Mouse (Mus musculus) macrophage (primary cell): ENCODE measurements at regions not wholly inside any gene's neighbourhood (a gene's known extent, or its start where the extent isn't known, plus 50 kb on each side); places are given as distances from the start of the nearest gene placed in this dataset.

ENCODE experiments used
- H3K27ac ChIP-seq: fragments of 350-480 bp; formaldehyde crosslinking; 2 replicates; pipeline ENCODE4 v1.9.0; 2021
- H3K36me3 ChIP-seq: fragments of 350-480 bp; formaldehyde crosslinking; 2 replicates; pipeline ENCODE4 v1.9.0; 2021; ENCODE audit errors: inconsistent target
- H3K4me3 ChIP-seq: fragments of 350-480 bp; formaldehyde crosslinking; 2 replicates; pipeline ENCODE4 v1.9.0; 2021; ENCODE audit errors: inconsistent target
- H3K79me2 ChIP-seq: fragments of 350-480 bp; formaldehyde crosslinking; 2 replicates; pipeline ENCODE4 v1.9.0; 2021; ENCODE audit errors: inconsistent target
- WGBS: methylation state at CpG from one replicate; pipeline ENCODE4 v1.1.7; 2026; ENCODE audit warnings: inconsistent platforms; ENCODE audit not compliant: missing documents; 5-methylcytosine and 5-hydroxymethylcytosine counted together

GRCm38 (mm10) chr10:16751546-16751945 lies 971.5 kb upstream of the Cited2 start:
- H3K36me3 ChIP-seq: no peaks in the 10 kb centered on the region
- no peaks in the 10 kb centered on the region for H3K79me2 ChIP-seq
- H3K4me3 ChIP-seq: no peak overlapping the region
- peak overlapping the region; percentile 37 for H3K27ac ChIP-seq

- no peak overlapping the region for H3K4me3 ChIP-seq
- H3K27ac ChIP-seq: no peak overlapping the region
- no peaks in the 10 kb centered on the region for H3K36me3 ChIP-seq
- H3K79me2 ChIP-seq: no peaks in the 10 kb centered on the region
- 94% methylated on average over 4 of the region's 4 CpGs for WGBS
Observed at GRCm38 (mm10) chr10:16789641-16790243, 933.3 kb upstream of the Cited2 start.

DNA sequence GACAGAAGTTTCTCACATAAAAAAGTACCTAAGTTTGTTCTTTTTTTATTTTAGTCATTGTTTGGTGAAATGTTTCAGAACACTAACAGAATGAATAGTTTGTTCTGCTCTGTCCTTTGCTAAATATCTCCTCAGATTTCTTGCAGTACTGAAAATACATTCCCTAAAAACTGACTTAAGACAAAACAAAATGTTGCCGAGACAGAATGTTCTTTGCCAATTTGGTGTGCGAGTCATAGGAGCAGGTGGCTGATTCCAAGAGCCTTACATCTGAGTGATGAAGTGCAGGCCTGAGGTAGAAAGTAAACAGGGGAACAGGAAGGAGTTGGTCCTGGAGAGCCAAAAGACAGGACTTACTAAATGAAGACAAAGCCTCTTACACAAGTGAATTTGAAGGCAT lies 919.0 kb upstream of the Cited2 start:
- H3K36me3 ChIP-seq: no peaks in the 10 kb centered on the region
- H3K79me2 ChIP-seq: no peaks in the 10 kb centered on the region
- no peak overlapping the region for H3K4me3 ChIP-seq
- no peak overlapping the region for H3K27ac ChIP-seq
- WGBS: 100% methylated on average over 2 of the region's 2 CpGs

DNA sequence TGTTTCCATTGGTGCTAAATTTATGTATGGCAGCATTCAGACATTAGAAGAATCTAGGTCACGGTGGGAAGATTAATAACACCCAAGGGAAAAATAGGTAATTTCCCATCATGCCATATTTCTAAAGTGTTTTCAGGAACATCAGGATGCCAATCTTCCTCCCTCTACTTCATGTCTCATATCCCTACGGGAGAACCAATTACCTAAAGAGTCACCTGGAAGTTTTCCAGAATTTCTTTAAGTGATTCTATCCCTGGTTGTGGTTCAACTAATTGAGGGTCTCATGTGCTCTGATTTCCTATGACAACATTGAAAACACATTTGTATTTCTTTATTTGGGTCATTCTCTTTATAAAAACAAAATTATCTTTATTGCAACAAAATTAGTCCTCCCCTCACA lies 912.3 kb upstream of the Cited2 start:
- WGBS: 88% methylated on average over 2 of the region's 2 CpGs
- no peaks in the 10 kb centered on the region for H3K36me3 ChIP-seq
- no peaks in the 10 kb centered on the region for H3K79me2 ChIP-seq
- no peak overlapping the region for H3K27ac ChIP-seq
- H3K4me3 ChIP-seq: no peak overlapping the region

DNA sequence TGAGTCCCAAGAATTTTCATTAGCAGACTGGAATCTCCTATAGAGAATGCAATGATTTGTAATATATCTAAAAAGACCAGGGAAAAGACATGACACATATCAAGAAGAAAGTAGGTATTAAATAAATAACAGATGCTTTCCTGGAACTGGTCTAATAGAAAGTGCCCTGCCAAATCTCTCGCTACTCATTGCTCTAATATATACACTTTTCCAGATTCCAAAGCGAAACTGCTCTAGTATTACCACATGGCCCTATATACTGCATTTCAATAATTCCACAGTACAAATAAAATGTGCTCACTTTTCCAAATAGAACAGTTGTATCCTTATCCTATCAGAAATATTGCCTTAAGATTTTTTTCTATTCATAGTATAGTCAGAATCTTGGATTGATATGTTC lies 909.0 kb upstream of the Cited2 start:
- Histone ChIP-seq H3K79me2 (no peaks in the 10 kb centered on the region), H3K4me3 (no peak overlapping the region), H3K36me3 (no peaks in the 10 kb centered on the region), H3K27ac (no peak overlapping the region)
- 100% methylated on average over 2 of the region's 2 CpGs for WGBS

DNA sequence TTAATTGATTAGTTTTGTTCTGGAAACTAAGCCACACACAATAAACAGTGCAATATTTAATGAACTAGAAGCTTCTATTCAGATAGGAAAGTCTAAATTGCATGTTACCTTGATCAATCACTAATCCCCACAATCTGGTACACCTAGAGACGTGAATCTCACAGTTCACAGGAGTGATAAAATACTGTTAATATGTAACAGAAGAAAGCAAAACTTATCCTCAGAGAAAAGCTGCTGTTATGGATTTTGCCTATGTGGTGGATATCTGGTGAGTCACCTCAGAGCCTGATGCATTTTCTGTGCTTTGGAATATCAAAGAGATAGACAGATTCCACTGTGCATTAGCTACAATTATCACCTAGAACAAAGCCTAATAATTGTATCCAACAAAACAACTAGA lies 861.5 kb upstream of the Cited2 start:
- Histone ChIP-seq H3K4me3 (no peak overlapping the region), H3K79me2 (no peaks in the 10 kb centered on the region), H3K36me3 (no peaks in the 10 kb centered on the region), H3K27ac (no peak overlapping the region)
- WGBS: 100% methylated on average over 1 of the region's 1 CpGs

- Histone ChIP-seq H3K4me3 (no peak overlapping the region), H3K79me2 (no peaks in the 10 kb centered on the region), H3K36me3 (no peaks in the 10 kb centered on the region), H3K27ac (no peak overlapping the region)
- 88% methylated on average over 2 of the region's 2 CpGs for WGBS
Observed at GRCm38 (mm10) chr10:16866914-16867313, 856.1 kb upstream of the Cited2 start.

GRCm38 (mm10) chr10:16874131-16874530 lies 848.9 kb upstream of the Cited2 start:
- H3K27ac ChIP-seq: no peak overlapping the region; the same call in 1 of the 2 replicates
- H3K79me2 ChIP-seq: no peaks in the 10 kb centered on the region
- no peaks in the 10 kb centered on the region for H3K36me3 ChIP-seq
- 66% methylated on average over 3 of the region's 3 CpGs for WGBS
- H3K4me3 ChIP-seq: no peak overlapping the region

- H3K4me3 ChIP-seq: no peak overlapping the region
- no peak overlapping the region for H3K27ac ChIP-seq
- no peaks in the 10 kb centered on the region for H3K79me2 ChIP-seq
- no peaks in the 10 kb centered on the region for H3K36me3 ChIP-seq
Observed at GRCm38 (mm10) chr10:16878197-16878596, 844.8 kb upstream of the Cited2 start.

GRCm38 (mm10) chr10:16893316-16893715 lies 829.7 kb upstream of the Cited2 start:
- no peak overlapping the region for H3K27ac ChIP-seq
- H3K79me2 ChIP-seq: no peaks in the 10 kb centered on the region
- H3K4me3 ChIP-seq: no peak overlapping the region
- H3K36me3 ChIP-seq: no peaks in the 10 kb centered on the region

DNA sequence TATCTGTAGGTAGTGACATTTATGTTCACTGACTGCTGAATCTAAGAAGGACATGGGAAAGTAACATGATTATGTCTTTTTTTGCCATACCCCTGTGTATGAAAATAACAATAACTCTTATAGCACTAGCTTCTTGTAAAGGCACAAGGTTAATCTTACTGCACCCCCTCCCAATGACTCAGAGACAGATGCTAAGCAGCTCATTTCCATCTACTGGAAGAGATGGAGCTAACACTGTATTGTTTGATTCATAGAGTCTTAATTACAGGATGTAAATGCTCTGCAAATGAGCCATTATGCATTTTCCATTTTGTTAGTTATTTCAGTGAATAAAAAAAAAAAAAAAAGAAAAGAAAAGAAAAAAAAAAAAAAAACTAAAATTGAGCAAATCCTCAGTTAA lies 827.7 kb upstream of the Cited2 start:
- Histone ChIP-seq H3K27ac (no peak overlapping the region), H3K36me3 (no peaks in the 10 kb centered on the region), H3K79me2 (no peaks in the 10 kb centered on the region), H3K4me3 (no peak overlapping the region)

DNA sequence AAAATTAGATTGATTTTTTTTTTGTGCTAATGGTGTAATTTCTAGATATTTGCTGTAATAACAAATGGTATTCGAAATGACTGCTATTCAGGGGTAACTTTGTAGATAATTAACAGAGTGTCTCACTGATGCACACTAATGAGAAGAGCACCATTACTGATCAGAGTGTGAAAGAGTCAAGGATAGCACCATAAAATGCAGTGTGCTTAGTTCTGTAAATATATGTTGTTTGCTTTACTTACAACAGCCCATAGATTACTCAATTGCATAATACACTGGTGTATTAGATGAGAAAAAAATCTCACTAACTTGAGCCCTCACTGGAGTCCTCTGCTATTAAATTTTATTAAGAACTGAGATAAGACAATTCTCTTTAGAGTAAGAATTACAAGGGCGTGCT lies 800.1 kb upstream of the Cited2 start:
- Histone ChIP-seq H3K36me3 (no peaks in the 10 kb centered on the region), H3K27ac (no peak overlapping the region), H3K79me2 (no peaks in the 10 kb centered on the region), H3K4me3 (no peak overlapping the region)
- 87% methylated on average over 2 of the region's 2 CpGs for WGBS

DNA sequence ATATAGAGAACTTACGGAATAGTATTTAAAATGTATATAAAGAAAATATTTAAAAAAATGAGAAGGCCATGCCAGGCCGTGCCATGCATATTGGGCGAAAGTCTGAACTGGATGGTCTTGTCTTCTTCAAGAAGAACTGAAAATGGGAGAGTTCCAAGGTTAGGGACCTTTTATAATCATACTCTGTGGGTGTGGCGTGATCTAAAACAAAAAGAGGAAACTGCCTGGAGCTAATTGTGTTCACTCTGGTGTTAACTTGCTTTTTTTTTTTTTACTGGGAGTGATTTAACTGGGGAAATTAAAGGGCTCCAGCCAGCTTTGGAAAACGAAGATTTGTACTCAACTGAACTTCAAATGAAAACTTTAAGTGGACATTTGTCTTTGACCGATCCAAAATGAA lies 799.2 kb upstream of the Cited2 start:
- Histone ChIP-seq H3K4me3 (no peak overlapping the region), H3K79me2 (no peaks in the 10 kb centered on the region), H3K27ac (no peak overlapping the region), H3K36me3 (no peaks in the 10 kb centered on the region)
- WGBS: 66% methylated on average over 6 of the region's 6 CpGs

DNA sequence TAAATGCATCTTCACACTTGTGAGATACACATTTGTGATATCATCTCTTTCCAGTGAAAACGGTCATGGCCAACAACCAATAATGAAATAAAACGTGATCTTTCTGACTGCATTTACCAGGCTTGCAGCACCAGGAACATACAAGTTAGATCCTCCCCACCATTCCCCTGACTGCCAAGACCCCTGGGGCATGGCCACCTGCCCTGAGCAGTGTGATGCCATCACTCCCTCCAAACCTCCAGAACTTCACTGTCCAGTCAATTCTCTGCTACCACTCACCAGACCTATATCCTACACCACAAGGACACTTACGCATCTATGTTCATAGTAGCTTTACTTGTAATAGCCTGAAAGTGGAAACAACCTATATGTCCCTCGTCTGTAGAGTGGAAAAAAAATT lies 785.3 kb upstream of the Cited2 start:
- Histone ChIP-seq H3K4me3 (no peak overlapping the region), H3K79me2 (no peaks in the 10 kb centered on the region), H3K36me3 (no peaks in the 10 kb centered on the region), H3K27ac (no peak overlapping the region)
- WGBS: 100% methylated on average over 3 of the region's 4 CpGs

GRCm38 (mm10) chr10:16951636-16952035 lies 771.4 kb upstream of the Cited2 start:
- no peaks in the 10 kb centered on the region for H3K36me3 ChIP-seq
- H3K79me2 ChIP-seq: no peaks in the 10 kb centered on the region
- H3K27ac ChIP-seq: no peak overlapping the region
- no peak overlapping the region for H3K4me3 ChIP-seq
- WGBS: 80% methylated on average over 1 of the region's 1 CpGs

GRCm38 (mm10) chr10:16960971-16961370 lies 762.0 kb upstream of the Cited2 start:
- H3K79me2 ChIP-seq: no peaks in the 10 kb centered on the region
- no peak overlapping the region for H3K27ac ChIP-seq
- no peaks in the 10 kb centered on the region for H3K36me3 ChIP-seq
- H3K4me3 ChIP-seq: no peak overlapping the region
- 97% methylated on average over 3 of the region's 3 CpGs for WGBS
